Mouse (Mus musculus): ENCODE data around the gene Fbn1. TPM values are rescaled to one million over a fixed set of nuclear protein-coding genes. Genes with fewer than 3 reads are reported as not detected.
A peak's percentile ranks its signal among the peaks of the same experiment; 100 is the strongest.

The Fbn1 gene
- polyA plus RNA-seq, 1 experiment from 2014 or later, result 61.1 TPM

- Histone ChIP-seq H3K9ac (ENCODE audit: low read depth, low read length) (no peak overlapping the region), H3K27ac (replicated peaks; ENCODE audit: low read depth, low read length) (no peak overlapping the region), H3K4me1 (ENCODE audit: control insufficient read depth, insufficient read depth, low read length) (0 out of 2 replicates have a peak, but pooled peaks cover 6% of the 10 kb centered on the region), H3K36me3 (ENCODE audit: control insufficient read depth, insufficient read depth, low read length) (peaks cover 6% of the 10 kb centered on the region), H3K4me2 (ENCODE audit: low read depth, low read length) (no peak overlapping the region), H3K9me3 (ENCODE audit: control insufficient read depth, low read length) (no peaks in the 10 kb centered on the region), H3K27me3 (replicated peaks; ENCODE audit: control insufficient read depth, insufficient read depth, low read length) (no peaks in the 10 kb centered on the region), H3K4me3 (ENCODE audit: low read depth, low read length) (no peak overlapping the region)
- WGBS, result 84% methylated on average over 15 of the region's 15 CpGs
- DNase-seq (ENCODE audit: low spot score) (no peak), ATAC-seq (ENCODE audit: low read depth) (no peak)
Observed at GRCm38 (mm10) chr2:125456059-125456789, 51.6 kb downstream of the Fbn1 start.

DNA sequence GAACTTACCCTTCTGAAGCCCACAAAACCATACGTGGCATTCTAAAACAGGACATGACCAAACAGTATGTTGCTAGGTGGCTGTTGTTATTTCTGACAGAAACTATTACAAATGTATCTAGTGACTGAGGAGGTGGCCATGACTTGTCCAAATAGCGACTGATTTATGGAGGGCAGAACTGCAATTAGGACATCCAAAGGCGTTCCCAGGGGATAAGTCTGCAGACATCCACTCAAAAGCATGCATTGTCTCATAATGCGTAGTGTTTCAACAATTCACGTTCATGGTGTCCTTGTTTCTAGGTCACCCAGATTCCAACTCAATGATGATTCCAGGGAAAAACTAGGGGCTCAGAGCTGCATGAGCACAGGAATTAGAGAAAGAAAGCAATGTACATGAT lies 53.0 kb downstream of the Fbn1 start:
- Histone ChIP-seq H3K9me3 (ENCODE audit: control insufficient read depth, low read length) (no peaks in the 10 kb centered on the region), H3K27me3 (replicated peaks; ENCODE audit: control insufficient read depth, insufficient read depth, low read length) (no peaks in the 10 kb centered on the region), H3K9ac (ENCODE audit: low read depth, low read length) (no peak overlapping the region), H3K4me2 (ENCODE audit: low read depth, low read length) (no peak overlapping the region), H3K36me3 (ENCODE audit: control insufficient read depth, insufficient read depth, low read length) (no peaks in the 10 kb centered on the region), H3K27ac (replicated peaks; ENCODE audit: low read depth, low read length) (no peak overlapping the region), H3K4me3 (ENCODE audit: low read depth, low read length) (no peak overlapping the region), H3K4me1 (ENCODE audit: control insufficient read depth, insufficient read depth, low read length) (0 out of 2 replicates have a peak, but pooled peaks cover 6% of the 10 kb centered on the region)
- ATAC-seq (ENCODE audit: low read depth) (no peak), DNase-seq (ENCODE audit: low spot score) (no peak)
- WGBS, result 87% methylated on average over 5 of the region's 5 CpGs

DNA sequence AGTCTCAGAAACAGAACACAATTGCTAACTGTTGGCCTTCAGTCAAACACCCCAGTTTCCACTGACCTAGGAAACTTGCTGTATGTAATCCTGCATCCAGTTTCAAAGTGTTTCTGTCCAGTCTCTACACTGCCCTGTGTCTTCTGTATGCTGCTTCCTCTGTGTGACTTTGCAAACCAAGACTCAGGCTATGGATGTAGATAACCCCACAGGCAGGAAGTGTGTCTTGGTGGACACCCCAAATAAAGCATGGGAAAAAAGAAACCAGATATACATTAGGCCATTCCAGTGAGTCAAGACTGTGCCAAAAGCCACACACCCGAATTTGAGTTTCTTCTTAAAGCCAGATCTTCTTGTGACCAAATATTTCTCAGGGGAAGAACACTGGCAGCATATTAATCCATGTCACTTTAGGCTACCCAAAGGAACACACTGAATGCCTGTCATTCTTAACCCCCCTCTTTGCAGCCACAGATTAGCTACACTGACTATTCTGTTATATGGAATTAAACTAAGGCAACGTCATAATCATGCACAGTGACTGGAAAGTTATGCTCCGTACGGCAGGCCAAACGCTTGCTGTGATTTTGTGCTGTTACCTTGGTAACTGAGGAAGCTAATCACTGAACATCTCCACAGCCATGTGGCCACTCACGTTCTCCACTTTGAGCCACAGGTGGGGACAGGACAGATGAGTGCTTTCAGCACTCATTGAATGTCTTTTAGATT lies 55.3 kb downstream of the Fbn1 start:
- H3K27me3 ChIP-seq (replicated peaks; ENCODE audit: control insufficient read depth, insufficient read depth, low read length), result no peaks in the 10 kb centered on the region
- peaks cover 17% of the 10 kb centered on the region for H3K4me1 ChIP-seq (ENCODE audit: control insufficient read depth, insufficient read depth, low read length)
- peak; percentile 54 for DNase-seq (ENCODE audit: low spot score)
- H3K27ac ChIP-seq (replicated peaks; ENCODE audit: low read depth, low read length), result peak overlapping the region; percentile 65; the same call in 1 of the 2 replicates
- 34% methylated on average over 6 of the region's 6 CpGs for WGBS
- H3K9ac ChIP-seq (ENCODE audit: low read depth, low read length), result no peak overlapping the region
- H3K4me3 ChIP-seq (ENCODE audit: low read depth, low read length), result no peak overlapping the region
- H3K9me3 ChIP-seq (ENCODE audit: control insufficient read depth, low read length), result no peaks in the 10 kb centered on the region
- no peak overlapping the region for H3K4me2 ChIP-seq (ENCODE audit: low read depth, low read length)
- no peaks in the 10 kb centered on the region for H3K36me3 ChIP-seq (ENCODE audit: control insufficient read depth, insufficient read depth, low read length)
- peak; percentile 47; the same call in 1 of the 2 replicates for ATAC-seq (ENCODE audit: low read depth)

- no peaks in the 10 kb centered on the region for H3K9me3 ChIP-seq (ENCODE audit: control insufficient read depth, low read length)
- H3K27ac ChIP-seq (replicated peaks; ENCODE audit: low read depth, low read length), result no peak overlapping the region
- H3K4me3 ChIP-seq (ENCODE audit: low read depth, low read length), result no peak overlapping the region
- WGBS, result 53% methylated on average over 8 of the region's 8 CpGs
- DNase-seq (ENCODE audit: low spot score) (no peak), ATAC-seq (ENCODE audit: low read depth) (no peak)
- no peak overlapping the region for H3K9ac ChIP-seq (ENCODE audit: low read depth, low read length)
- no peak overlapping the region for H3K4me2 ChIP-seq (ENCODE audit: low read depth, low read length)
- H3K27me3 ChIP-seq (replicated peaks; ENCODE audit: control insufficient read depth, insufficient read depth, low read length), result no peaks in the 10 kb centered on the region
- H3K4me1 ChIP-seq (ENCODE audit: control insufficient read depth, insufficient read depth, low read length), result peaks cover 17% of the 10 kb centered on the region
- H3K36me3 ChIP-seq (ENCODE audit: control insufficient read depth, insufficient read depth, low read length), result no peaks in the 10 kb centered on the region
Observed at GRCm38 (mm10) chr2:125449361-125449760, 58.4 kb downstream of the Fbn1 start.

DNA sequence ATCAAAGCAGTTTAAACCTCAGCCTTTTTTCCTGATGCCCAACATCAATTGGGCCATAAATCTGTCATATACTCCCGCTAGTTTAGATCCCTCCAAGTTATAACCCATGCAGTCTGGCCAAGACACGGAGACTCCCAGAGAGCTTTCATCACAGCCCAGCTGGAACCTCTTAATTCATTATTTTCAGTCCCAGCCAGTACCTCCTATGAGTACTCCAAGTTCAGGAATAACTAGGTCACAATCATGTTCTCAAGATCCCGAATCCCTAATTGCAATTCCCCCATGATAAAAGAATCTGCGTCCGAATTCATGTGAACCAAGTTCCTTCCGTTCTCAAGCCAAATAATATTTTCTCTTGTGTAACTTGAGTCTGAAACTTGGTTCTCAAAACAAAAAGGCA lies 58.9 kb downstream of the Fbn1 start:
- no peak overlapping the region for H3K27ac ChIP-seq (replicated peaks; ENCODE audit: low read depth, low read length)
- H3K4me1 ChIP-seq (ENCODE audit: control insufficient read depth, insufficient read depth, low read length), result peaks cover 17% of the 10 kb centered on the region
- DNase-seq (ENCODE audit: low spot score) (peak; percentile 54), ATAC-seq (ENCODE audit: low read depth) (no peak)
- H3K27me3 ChIP-seq (replicated peaks; ENCODE audit: control insufficient read depth, insufficient read depth, low read length), result no peaks in the 10 kb centered on the region
- WGBS, result 30% methylated on average over 6 of the region's 6 CpGs
- no peak overlapping the region for H3K4me2 ChIP-seq (ENCODE audit: low read depth, low read length)
- H3K9me3 ChIP-seq (ENCODE audit: control insufficient read depth, low read length), result no peaks in the 10 kb centered on the region
- H3K36me3 ChIP-seq (ENCODE audit: control insufficient read depth, insufficient read depth, low read length), result no peaks in the 10 kb centered on the region
- no peak overlapping the region for H3K4me3 ChIP-seq (ENCODE audit: low read depth, low read length)
- no peak overlapping the region for H3K9ac ChIP-seq (ENCODE audit: low read depth, low read length)

DNA sequence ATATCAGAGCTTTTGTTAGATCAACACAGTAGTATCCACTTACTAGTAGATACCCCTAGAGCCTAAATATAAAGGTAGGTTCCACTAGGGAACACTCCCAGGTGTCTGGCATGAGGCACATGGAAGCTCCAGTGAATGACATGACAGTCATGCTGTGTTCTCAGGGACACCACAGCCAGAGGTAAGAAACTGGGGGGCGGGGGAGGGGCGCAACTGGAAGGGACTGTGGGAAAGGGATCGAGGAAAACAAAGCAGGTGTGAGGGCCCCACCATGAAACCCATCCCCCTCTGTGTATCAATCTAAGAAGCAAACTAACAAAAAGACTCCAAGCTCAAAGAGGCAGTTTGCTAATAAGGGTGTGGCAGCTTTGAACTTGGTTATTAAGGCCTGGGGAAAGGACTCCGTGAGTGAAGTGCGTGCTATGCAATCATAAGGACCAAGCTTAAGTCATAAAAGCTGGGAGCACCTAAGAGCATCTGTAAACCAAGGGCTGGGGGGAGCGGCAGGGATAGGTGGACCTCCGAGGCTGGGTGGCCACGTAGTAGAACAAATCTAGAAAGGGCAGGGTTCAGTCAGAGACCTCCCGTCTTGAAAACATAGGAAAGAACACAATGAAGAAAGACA lies 60.4 kb downstream of the Fbn1 start:
- WGBS, result 90% methylated on average over 9 of the region's 9 CpGs
- Histone ChIP-seq H3K4me1 (ENCODE audit: control insufficient read depth, insufficient read depth, low read length) (peaks cover 18% of the 10 kb centered on the region), H3K9ac (ENCODE audit: low read depth, low read length) (no peak overlapping the region), H3K9me3 (ENCODE audit: control insufficient read depth, low read length) (no peaks in the 10 kb centered on the region), H3K4me2 (ENCODE audit: low read depth, low read length) (no peak overlapping the region), H3K27me3 (replicated peaks; ENCODE audit: control insufficient read depth, insufficient read depth, low read length) (no peaks in the 10 kb centered on the region), H3K4me3 (ENCODE audit: low read depth, low read length) (no peak overlapping the region), H3K36me3 (ENCODE audit: control insufficient read depth, insufficient read depth, low read length) (no peaks in the 10 kb centered on the region), H3K27ac (replicated peaks; ENCODE audit: low read depth, low read length) (no peak overlapping the region)
- DNase-seq (ENCODE audit: low spot score) (no peak), ATAC-seq (ENCODE audit: low read depth) (no peak)

DNA sequence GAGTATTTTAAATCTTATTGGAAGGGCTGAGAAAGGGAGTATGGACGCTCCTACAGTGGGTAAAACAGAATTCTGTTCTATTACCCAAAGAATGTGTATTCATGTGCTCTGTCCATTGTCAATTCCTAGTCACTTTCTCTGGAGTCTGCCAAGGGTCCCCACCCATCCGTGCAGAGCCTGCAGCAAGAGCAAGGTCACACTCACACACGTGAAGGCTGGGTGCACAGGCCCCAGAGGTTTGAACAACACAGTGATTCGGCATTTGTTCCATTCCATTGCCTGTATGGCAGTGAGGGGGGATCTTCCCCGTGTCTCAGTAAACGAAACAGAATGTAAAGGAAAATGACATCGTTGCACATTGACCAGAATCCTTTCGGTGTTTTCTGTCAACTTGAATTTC lies 69.4 kb downstream of the Fbn1 start:
- no peak overlapping the region for H3K4me2 ChIP-seq (ENCODE audit: low read depth, low read length)
- ATAC-seq (ENCODE audit: low read depth) (no peak), DNase-seq (ENCODE audit: low spot score) (no peak)
- no peak overlapping the region for H3K27ac ChIP-seq (replicated peaks; ENCODE audit: low read depth, low read length)
- no peaks in the 10 kb centered on the region for H3K36me3 ChIP-seq (ENCODE audit: control insufficient read depth, insufficient read depth, low read length)
- no peak overlapping the region for H3K4me3 ChIP-seq (ENCODE audit: low read depth, low read length)
- H3K4me1 ChIP-seq (ENCODE audit: control insufficient read depth, insufficient read depth, low read length), result peaks cover 7% of the 10 kb centered on the region; the same call in 1 of the 2 replicates
- 71% methylated on average over 8 of the region's 8 CpGs for WGBS
- H3K9me3 ChIP-seq (ENCODE audit: control insufficient read depth, low read length), result no peaks in the 10 kb centered on the region
- no peaks in the 10 kb centered on the region for H3K27me3 ChIP-seq (replicated peaks; ENCODE audit: control insufficient read depth, insufficient read depth, low read length)
- H3K9ac ChIP-seq (ENCODE audit: low read depth, low read length), result no peak overlapping the region

DNA sequence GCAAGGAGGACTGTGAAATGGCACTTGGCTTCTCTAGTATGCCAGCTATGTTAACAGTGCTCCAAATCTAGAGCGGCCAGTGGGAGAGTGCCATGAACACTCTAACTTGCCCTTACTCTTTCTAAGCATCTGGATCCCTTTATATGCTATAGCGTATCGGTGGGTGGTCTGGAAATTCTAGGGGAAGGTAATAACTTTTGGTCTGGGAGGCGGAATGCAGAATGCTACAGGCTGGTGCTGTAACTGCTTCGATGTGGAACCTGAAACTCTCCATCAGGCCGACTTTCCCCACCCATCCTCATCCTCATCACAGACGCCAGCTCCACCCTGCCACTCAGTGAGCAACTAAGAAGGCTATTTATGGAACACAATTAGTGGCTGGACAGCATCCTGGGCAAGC lies 71.6 kb downstream of the Fbn1 start:
- no peak overlapping the region for H3K4me2 ChIP-seq (ENCODE audit: low read depth, low read length)
- no peak overlapping the region for H3K4me3 ChIP-seq (ENCODE audit: low read depth, low read length)
- no peaks in the 10 kb centered on the region for H3K36me3 ChIP-seq (ENCODE audit: control insufficient read depth, insufficient read depth, low read length)
- peak; percentile 58 for DNase-seq (ENCODE audit: low spot score)
- no peaks in the 10 kb centered on the region for H3K9me3 ChIP-seq (ENCODE audit: control insufficient read depth, low read length)
- H3K4me1 ChIP-seq (ENCODE audit: control insufficient read depth, insufficient read depth, low read length), result peaks cover 4% of the 10 kb centered on the region; the same call in 1 of the 2 replicates
- no peak overlapping the region for H3K27ac ChIP-seq (replicated peaks; ENCODE audit: low read depth, low read length)
- no peaks in the 10 kb centered on the region for H3K27me3 ChIP-seq (replicated peaks; ENCODE audit: control insufficient read depth, insufficient read depth, low read length)
- 31% methylated on average over 7 of the region's 7 CpGs for WGBS
- ATAC-seq (ENCODE audit: low read depth), result no peak
- no peak overlapping the region for H3K9ac ChIP-seq (ENCODE audit: low read depth, low read length)
